ENCODE assay signal across 8 mouse cellular contexts in genomic region chr3:87525837-87526570, GRCm38 (mm10). TPM values are rescaled to one million over a fixed set of nuclear protein-coding genes. Genes with fewer than 3 reads are reported as not detected.
DNase-seq lines count a peak whose midpoint lies in the region; ATAC-seq and TF ChIP-seq lines count a peak whose summit lies in the region.

No protein-coding gene starts in this region.

- DNase-seq in CD4-positive, CD25-positive, alpha-beta regulatory T cell, adult 2 months (ENCODE audit: low read depth, low spot score) = peak; percentile 59
- DNase-seq in forebrain, embryonic 10.5 days (ENCODE audit: extremely low spot score, low spot score) = no peak
- DNase-seq in lung, postnatal 0 days (ENCODE audit: low spot score) = peak; percentile 50
- no peak for DNase-seq in left cerebral cortex, adult 11 months (ENCODE audit: low spot score)

- peaks cover 11% of the 10 kb centered on the region for H3K36me3 ChIP-seq in ES-Bruce4 (ENCODE audit: control insufficient read depth, insufficient read depth, low read length, poor library complexity, severe bottlenecking)
- peaks cover 40% of the 10 kb centered on the region for H3K36me3 ChIP-seq in forebrain, embryonic 10.5 days (replicated peaks)
- H3K36me3 ChIP-seq in intestine, postnatal 0 days (ENCODE audit: control insufficient read depth, insufficient read depth) = peaks cover 34% of the 10 kb centered on the region
- peaks cover 14% of the 10 kb centered on the region; the same call in 1 of the 2 replicates for H3K36me3 ChIP-seq in lung, postnatal 0 days (ENCODE audit: insufficient read depth, low read length)
- H3K36me3 ChIP-seq in stomach, embryonic 16.5 days (ENCODE audit: control insufficient read depth, insufficient read depth, low read length) = peaks cover 6% of the 10 kb centered on the region; the same call in 1 of the 2 replicates

- no peak for ATAC-seq in CD4-positive, CD25-positive, alpha-beta regulatory T cell, adult 4 months
- ATAC-seq in intestine, postnatal 0 days = peak; percentile 60
- ATAC-seq in lung, postnatal 0 days = peak; percentile 52
- peak; percentile 41 for ATAC-seq in stomach, embryonic 16.5 days (ENCODE audit: insufficient read depth, low FRiP score)

- WGBS in forebrain, embryonic 10.5 days = 9% methylated on average over 27 of the region's 27 CpGs
- 4% methylated on average over 27 of the region's 27 CpGs for WGBS in intestine, postnatal 0 days
- 5% methylated on average over 23 of the region's 27 CpGs for WGBS in lung, postnatal 0 days
- 6% methylated on average over 27 of the region's 27 CpGs for WGBS in stomach, embryonic 16.5 days

- H3K9ac ChIP-seq in ES-Bruce4 (ENCODE audit: low read depth, poor library complexity, severe bottlenecking) = peak overlapping the region; percentile 84
- peak overlapping the region; percentile 96 for H3K9ac ChIP-seq in intestine, postnatal 0 days (ENCODE audit: low read depth, low read length)
- peak overlapping the region; percentile 97 for H3K9ac ChIP-seq in lung, postnatal 0 days (replicated peaks; ENCODE audit: low read depth)
- peak overlapping the region; percentile 99 for H3K9ac ChIP-seq in stomach, embryonic 16.5 days (ENCODE audit: low read length)

- no peak for TF ChIP-seq POLR2A in ES-Bruce4 (IDR thresholded peaks at IDR 0.05; ENCODE audit: insufficient read depth, low read length)

- no peaks in the 10 kb centered on the region for H3K9me3 ChIP-seq in ES-Bruce4 (replicated peaks; ENCODE audit: control insufficient read depth, insufficient read depth, low read length, poor library complexity, severe bottlenecking)
- H3K9me3 ChIP-seq in forebrain, embryonic 10.5 days = no peaks in the 10 kb centered on the region
- no peaks in the 10 kb centered on the region for H3K9me3 ChIP-seq in intestine, postnatal 0 days (ENCODE audit: control insufficient read depth)
- no peaks in the 10 kb centered on the region for H3K9me3 ChIP-seq in lung, postnatal 0 days (ENCODE audit: low read length)
- H3K9me3 ChIP-seq in stomach, embryonic 16.5 days (replicated peaks; ENCODE audit: control insufficient read depth, low read length) = no peaks in the 10 kb centered on the region

- H3K4me1 ChIP-seq in ES-Bruce4 (ENCODE audit: control insufficient read depth, insufficient read depth, low read length) = no peaks in the 10 kb centered on the region
- H3K4me1 ChIP-seq in forebrain, embryonic 10.5 days = peaks cover 23% of the 10 kb centered on the region
- H3K4me1 ChIP-seq in intestine, postnatal 0 days (replicated peaks; ENCODE audit: control insufficient read depth, insufficient read depth, low read length) = no peaks in the 10 kb centered on the region; the same call in 1 of the 2 replicates
- no peaks in the 10 kb centered on the region; the same call in 1 of the 2 replicates for H3K4me1 ChIP-seq in lung, postnatal 0 days (ENCODE audit: insufficient read depth, low read depth, low read length)
- peaks cover 14% of the 10 kb centered on the region for H3K4me1 ChIP-seq in stomach, embryonic 16.5 days (ENCODE audit: control insufficient read depth, insufficient read depth, low read length)

- peak overlapping the region; percentile 79 for H3K4me3 ChIP-seq in ES-Bruce4 (ENCODE audit: low read depth, low read length)
- peak overlapping the region; percentile 99 for H3K4me3 ChIP-seq in forebrain, embryonic 10.5 days
- peak overlapping the region; percentile 87 for H3K4me3 ChIP-seq in intestine, postnatal 0 days (ENCODE audit: low read depth, low read length)
- H3K4me3 ChIP-seq in lung, postnatal 0 days (ENCODE audit: low read depth, low read length) = peak overlapping the region; percentile 95
- H3K4me3 ChIP-seq in stomach, embryonic 16.5 days (replicated peaks; ENCODE audit: low read length) = peak overlapping the region; percentile 79

- H3K4me2 ChIP-seq in intestine, postnatal 0 days (replicated peaks; ENCODE audit: low read depth) = peak overlapping the region; percentile 76
- H3K4me2 ChIP-seq in lung, postnatal 0 days (replicated peaks; ENCODE audit: low read depth, low read length) = peak overlapping the region; percentile 69
- H3K4me2 ChIP-seq in stomach, embryonic 16.5 days (ENCODE audit: low read depth, low read length) = peak overlapping the region; percentile 77

- no peaks in the 10 kb centered on the region for H3K27me3 ChIP-seq in ES-Bruce4 (ENCODE audit: control insufficient read depth, insufficient read depth, low read length, poor library complexity, severe bottlenecking)
- no peaks in the 10 kb centered on the region for H3K27me3 ChIP-seq in forebrain, embryonic 10.5 days (ENCODE audit: poor library complexity, severe bottlenecking)
- no peaks in the 10 kb centered on the region for H3K27me3 ChIP-seq in intestine, postnatal 0 days (replicated peaks; ENCODE audit: control insufficient read depth, insufficient read depth, low read length)
- H3K27me3 ChIP-seq in lung, postnatal 0 days (replicated peaks; ENCODE audit: insufficient read depth, low read length) = no peaks in the 10 kb centered on the region
- no peaks in the 10 kb centered on the region for H3K27me3 ChIP-seq in stomach, embryonic 16.5 days (ENCODE audit: control insufficient read depth, insufficient read depth, low read length)

- no peak overlapping the region for H3K27ac ChIP-seq in ES-Bruce4 (ENCODE audit: insufficient read depth, low read length)
- peak overlapping the region; percentile 94 for H3K27ac ChIP-seq in forebrain, embryonic 10.5 days
- H3K27ac ChIP-seq in intestine, postnatal 0 days (ENCODE audit: low read depth, low read length) = peak overlapping the region; percentile 91
- H3K27ac ChIP-seq in lung, postnatal 0 days (ENCODE audit: low read length) = peak overlapping the region; percentile 96
- H3K27ac ChIP-seq in stomach, embryonic 16.5 days (ENCODE audit: low read length) = peak overlapping the region; percentile 79

- TF ChIP-seq CTCF in ES-Bruce4 (IDR thresholded peaks at IDR 0.05; ENCODE audit: low read depth, low read length) = no peak
- TF ChIP-seq CTCF in intestine, postnatal 0 days (IDR thresholded peaks at IDR 0.05; ENCODE audit: low read depth) = no peak
- no peak for TF ChIP-seq CTCF in lung, postnatal 0 days (IDR thresholded peaks at IDR 0.05)

- TF ChIP-seq EP300 in ES-Bruce4 (IDR thresholded peaks at IDR 0.05; ENCODE audit: insufficient read depth, low read depth, low read length) = no peak
- no peak for TF ChIP-seq EP300 in lung, postnatal 0 days (IDR thresholded peaks at IDR 0.05)

RNA-seq across cellular contexts. Expression of gene Etv3, which starts 0.8 kb away (rescaled TPM):
- polyA plus RNA-seq in CD4-positive, CD25-positive, alpha-beta regulatory T cell, adult 4 months (2017; shearing (Covaris generic)) = 10 to 100 TPM; 24.6 to 37.8 TPM
- polyA plus RNA-seq in ES-Bruce4 (2011; ENCODE audit: insufficient read depth, insufficient read length, low read depth, missing spikeins) = 12.6 and 14.6 TPM in 2 replicates
- 10.9 and 11.0 TPM in 2 replicates for polyA plus RNA-seq in forebrain, embryonic 10.5 days (2016; fragmentation: Nextera tagmentation; extraction: Ambion mirVana)
- polyA plus RNA-seq in intestine, postnatal 0 days (2015; fragmentation: Nextera tagmentation; extraction: Ambion mirVana) = 9.5 and 11.2 TPM in 2 replicates
- 13.8 and 15.6 TPM in 2 replicates for polyA plus RNA-seq in lung, postnatal 0 days (2015; fragmentation: Nextera tagmentation; extraction: Ambion mirVana)
- polyA plus RNA-seq in stomach, embryonic 16.5 days (2015; fragmentation: Nextera tagmentation; extraction: Ambion mirVana) = 14.4 and 17.1 TPM in 2 replicates

Comparison
In these comparisons a context has a peak if more than half of its experiments do, and no peak if none do; other contexts are left out.
1. DNase-seq: peak in CD4-positive, CD25-positive, alpha-beta regulatory T cell, adult 2 months (single experiment) and lung, postnatal 0 days (single experiment); none in forebrain, embryonic 10.5 days (single experiment) and left cerebral cortex, adult 11 months (single experiment).
2. Peak in every context shown above with its lines, with median percentiles within 50 percentile points of each other: H3K4me3 ChIP-seq, H3K9ac ChIP-seq and H3K4me2 ChIP-seq.